Mouse (Mus musculus): ENCODE measurements at regions not wholly inside any gene's neighbourhood (a gene's known extent, or its start where the extent isn't known, plus 50 kb on each side); places are given as distances from the start of the nearest gene placed in this dataset.

DNA sequence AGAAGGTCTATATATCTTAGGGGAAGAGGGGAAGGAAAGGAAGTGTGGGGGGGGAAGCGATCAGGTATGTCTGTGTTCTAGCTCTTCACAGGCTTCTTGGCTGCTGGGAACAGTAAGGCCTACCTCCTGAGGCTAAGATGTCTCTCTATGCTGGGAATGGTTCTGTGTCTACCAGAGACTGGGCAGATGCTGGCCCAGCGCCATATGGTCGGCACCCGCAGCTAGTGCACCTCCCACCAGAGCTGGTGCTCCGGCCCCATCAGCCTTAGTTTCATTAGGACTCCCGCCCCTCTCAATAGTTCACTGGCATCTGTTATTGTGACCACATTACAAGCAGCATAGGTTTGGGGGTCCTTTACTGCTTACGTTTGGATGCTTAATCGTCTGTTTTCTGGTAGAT is 171.6 kb downstream of the Maf start:
- Histone ChIP-seq H3K4me3 (ENCODE audit: insufficient read depth, poor library complexity, severe bottlenecking) (no peak overlapping the region), H3K36me3 (ENCODE audit: control insufficient read depth, insufficient read depth) (no peaks in the 10 kb centered on the region), H3ac (ENCODE audit: control insufficient read depth, insufficient read length, low read depth) (no peak overlapping the region), H3K27me3 (ENCODE audit: control insufficient read depth, insufficient read depth, insufficient read length) (no peaks in the 10 kb centered on the region), H3K79me3 (ENCODE audit: low read depth) (no peaks in the 10 kb centered on the region), H3K79me2 (ENCODE audit: control insufficient read depth, insufficient read depth) (no peaks in the 10 kb centered on the region)
- TF ChIP-seq USF1 (IDR thresholded peaks at IDR 0.05; ENCODE audit: low read depth) (no peak), CEBPB (IDR thresholded peaks at IDR 0.05; ENCODE audit: low read depth) (no peak), MAX (IDR thresholded peaks at IDR 0.05) (no peak), CTCF (IDR thresholded peaks at IDR 0.05; ENCODE audit: control insufficient read depth, insufficient read depth, insufficient read length) (no peak), MYOG (IDR thresholded peaks at IDR 0.05; ENCODE audit: control insufficient read depth, extremely low read depth, insufficient read length) (no peak), FOSL1 (IDR thresholded peaks at IDR 0.05; ENCODE audit: insufficient read depth, low read length, poor library complexity, severe bottlenecking) (no peak), MYOD1 (IDR thresholded peaks at IDR 0.05; ENCODE audit: control insufficient read depth, insufficient read length, low read depth) (no peak)

DNA sequence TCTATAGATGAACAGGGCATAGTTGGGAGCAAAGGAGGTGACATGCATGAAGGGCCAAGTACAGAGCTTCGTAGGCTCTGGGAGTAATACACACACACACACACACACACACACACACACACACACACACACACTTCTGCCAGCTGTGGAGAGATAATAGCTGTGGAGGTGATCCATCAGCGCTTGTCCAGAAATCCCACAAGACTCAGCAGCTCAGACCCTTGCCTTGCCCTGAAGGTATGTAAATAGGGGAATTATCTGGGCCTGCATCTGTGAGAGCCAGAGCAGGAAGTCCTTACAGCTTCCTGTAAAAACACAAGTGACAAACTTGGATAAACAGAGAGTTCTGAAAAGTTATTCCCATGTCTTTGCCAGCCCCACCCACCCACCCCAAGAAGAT is 173.6 kb downstream of the Maf start:
- Histone ChIP-seq H3K27me3 (ENCODE audit: control insufficient read depth, insufficient read depth, insufficient read length) (no peaks in the 10 kb centered on the region), H3K79me3 (ENCODE audit: low read depth) (no peaks in the 10 kb centered on the region), H3ac (ENCODE audit: control insufficient read depth, insufficient read length, low read depth) (no peak overlapping the region), H3K79me2 (ENCODE audit: control insufficient read depth, insufficient read depth) (no peaks in the 10 kb centered on the region), H3K36me3 (ENCODE audit: control insufficient read depth, insufficient read depth) (no peaks in the 10 kb centered on the region), H3K4me3 (ENCODE audit: insufficient read depth, poor library complexity, severe bottlenecking) (no peak overlapping the region)
- TF ChIP-seq FOSL1 (IDR thresholded peaks at IDR 0.05; ENCODE audit: insufficient read depth, low read length, poor library complexity, severe bottlenecking): no peak
- TF ChIP-seq USF1 (IDR thresholded peaks at IDR 0.05; ENCODE audit: low read depth): no peak
- no peak for TF ChIP-seq MAX (IDR thresholded peaks at IDR 0.05)
- no peak for TF ChIP-seq MYOD1 (IDR thresholded peaks at IDR 0.05; ENCODE audit: control insufficient read depth, insufficient read length, low read depth)
- TF ChIP-seq CTCF (IDR thresholded peaks at IDR 0.05; ENCODE audit: control insufficient read depth, insufficient read depth, insufficient read length): no peak
- TF ChIP-seq CEBPB (IDR thresholded peaks at IDR 0.05; ENCODE audit: low read depth): no peak
- no peak for TF ChIP-seq MYOG (IDR thresholded peaks at IDR 0.05; ENCODE audit: control insufficient read depth, extremely low read depth, insufficient read length)

DNA sequence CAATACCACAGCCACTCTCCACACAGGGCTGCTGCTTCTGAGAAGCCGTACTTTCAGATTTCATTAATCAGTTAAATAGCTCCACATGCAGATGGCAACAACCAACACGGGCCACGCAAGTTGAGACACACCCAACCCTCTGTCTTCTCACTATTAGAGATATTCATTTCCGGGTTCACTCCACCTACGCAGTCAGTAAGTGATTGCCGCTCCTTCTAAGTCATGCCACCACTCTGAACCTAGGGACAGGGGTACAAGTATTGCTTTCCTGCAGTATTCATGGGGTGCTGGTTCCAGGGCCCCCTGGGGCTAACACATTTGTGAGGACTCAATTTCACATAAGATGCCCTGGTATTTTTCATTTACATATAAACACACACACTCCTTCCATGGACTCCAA is 176.3 kb downstream of the Maf start:
- no peak for TF ChIP-seq MYOG (IDR thresholded peaks at IDR 0.05; ENCODE audit: control insufficient read depth, extremely low read depth, insufficient read length)
- no peak for TF ChIP-seq CEBPB (IDR thresholded peaks at IDR 0.05; ENCODE audit: low read depth)
- no peak for TF ChIP-seq USF1 (IDR thresholded peaks at IDR 0.05; ENCODE audit: low read depth)
- no peak for TF ChIP-seq FOSL1 (IDR thresholded peaks at IDR 0.05; ENCODE audit: insufficient read depth, low read length, poor library complexity, severe bottlenecking)
- no peak for TF ChIP-seq MYOD1 (IDR thresholded peaks at IDR 0.05; ENCODE audit: control insufficient read depth, insufficient read length, low read depth)
- TF ChIP-seq MAX (IDR thresholded peaks at IDR 0.05): no peak
- TF ChIP-seq CTCF (IDR thresholded peaks at IDR 0.05; ENCODE audit: control insufficient read depth, insufficient read depth, insufficient read length): no peak
- no peak overlapping the region for H3ac ChIP-seq (ENCODE audit: control insufficient read depth, insufficient read length, low read depth)
- no peaks in the 10 kb centered on the region for H3K36me3 ChIP-seq (ENCODE audit: control insufficient read depth, insufficient read depth)
- no peaks in the 10 kb centered on the region for H3K79me3 ChIP-seq (ENCODE audit: low read depth)
- H3K79me2 ChIP-seq (ENCODE audit: control insufficient read depth, insufficient read depth): no peaks in the 10 kb centered on the region
- H3K27me3 ChIP-seq (ENCODE audit: control insufficient read depth, insufficient read depth, insufficient read length): no peaks in the 10 kb centered on the region
- no peak overlapping the region for H3K4me3 ChIP-seq (ENCODE audit: insufficient read depth, poor library complexity, severe bottlenecking)

DNA sequence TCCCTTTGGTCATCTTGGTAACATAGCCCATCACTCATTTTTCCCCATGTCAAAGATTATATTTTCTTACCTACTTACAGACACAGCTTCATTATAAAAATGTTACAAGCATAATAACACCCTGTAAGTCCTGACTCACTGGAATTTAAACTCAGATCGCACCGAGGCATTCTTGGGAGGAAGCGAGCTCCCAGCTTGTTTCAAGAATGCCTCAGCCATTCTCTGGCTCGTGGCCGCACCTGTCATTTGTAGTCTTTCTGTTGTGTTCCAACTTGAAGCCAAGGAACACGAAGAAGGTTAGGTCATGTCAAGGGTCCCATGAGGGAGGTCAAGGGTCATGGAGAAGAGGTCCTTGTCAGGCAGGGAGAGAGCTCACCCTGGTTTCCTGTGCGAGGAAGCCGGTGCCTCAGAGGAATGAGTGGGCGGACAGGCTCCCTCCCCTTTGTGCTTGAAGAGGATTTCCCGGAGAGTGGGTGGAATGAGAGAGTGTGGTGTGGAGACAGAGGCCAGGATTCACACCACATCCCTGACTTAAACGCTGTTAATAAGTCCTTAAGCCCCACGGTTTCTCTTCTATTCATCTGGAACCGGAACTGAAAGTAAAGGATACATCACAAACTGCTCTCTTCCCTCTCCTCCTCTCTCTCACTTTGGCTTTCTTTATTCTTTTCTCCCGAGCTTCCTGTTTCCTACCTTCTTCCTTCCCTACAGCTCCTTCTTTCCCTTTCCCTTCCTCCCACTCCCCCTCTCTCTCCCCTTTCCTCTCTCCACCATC is 177.8 kb downstream of the Maf start:
- H3K79me2 ChIP-seq (ENCODE audit: control insufficient read depth, insufficient read depth): no peaks in the 10 kb centered on the region
- no peak overlapping the region for H3ac ChIP-seq (ENCODE audit: control insufficient read depth, insufficient read length, low read depth)
- H3K27me3 ChIP-seq (ENCODE audit: control insufficient read depth, insufficient read depth, insufficient read length): no peaks in the 10 kb centered on the region
- H3K4me3 ChIP-seq (ENCODE audit: insufficient read depth, poor library complexity, severe bottlenecking): no peak overlapping the region
- H3K36me3 ChIP-seq (ENCODE audit: control insufficient read depth, insufficient read depth): no peaks in the 10 kb centered on the region
- H3K79me3 ChIP-seq (ENCODE audit: low read depth): no peaks in the 10 kb centered on the region
- TF ChIP-seq MYOD1 (IDR thresholded peaks at IDR 0.05; ENCODE audit: control insufficient read depth, insufficient read length, low read depth): no peak
- TF ChIP-seq FOSL1 (IDR thresholded peaks at IDR 0.05; ENCODE audit: insufficient read depth, low read length, poor library complexity, severe bottlenecking): no peak
- TF ChIP-seq USF1 (IDR thresholded peaks at IDR 0.05; ENCODE audit: low read depth): no peak
- TF ChIP-seq CEBPB (IDR thresholded peaks at IDR 0.05; ENCODE audit: low read depth): no peak
- TF ChIP-seq CTCF (IDR thresholded peaks at IDR 0.05; ENCODE audit: control insufficient read depth, insufficient read depth, insufficient read length): no peak
- TF ChIP-seq MYOG (IDR thresholded peaks at IDR 0.05; ENCODE audit: control insufficient read depth, extremely low read depth, insufficient read length): no peak
- TF ChIP-seq MAX (IDR thresholded peaks at IDR 0.05): no peak

DNA sequence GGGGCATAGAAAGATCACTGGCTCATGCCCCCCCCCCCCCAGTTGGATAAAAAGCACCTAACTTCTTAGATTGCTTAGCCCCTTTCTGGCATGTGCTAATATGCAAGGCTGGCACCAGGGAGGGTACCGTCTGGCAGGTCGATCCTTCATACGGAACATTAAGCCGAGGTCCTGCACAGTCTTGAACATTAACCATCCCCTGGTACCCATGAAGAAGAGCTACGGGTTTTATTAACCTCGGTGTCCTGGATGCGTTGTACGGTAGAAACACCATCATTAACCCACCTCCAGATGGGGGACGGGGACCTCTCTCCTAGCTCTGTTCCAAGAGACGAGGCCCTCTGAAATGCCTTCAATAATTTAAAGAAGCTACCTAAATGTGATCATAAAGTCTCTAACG is 178.7 kb downstream of the Maf start:
- Histone ChIP-seq H3K36me3 (ENCODE audit: control insufficient read depth, insufficient read depth) (no peaks in the 10 kb centered on the region), H3ac (ENCODE audit: control insufficient read depth, insufficient read length, low read depth) (no peak overlapping the region), H3K79me2 (ENCODE audit: control insufficient read depth, insufficient read depth) (no peaks in the 10 kb centered on the region), H3K4me3 (ENCODE audit: insufficient read depth, poor library complexity, severe bottlenecking) (no peak overlapping the region), H3K27me3 (ENCODE audit: control insufficient read depth, insufficient read depth, insufficient read length) (no peaks in the 10 kb centered on the region), H3K79me3 (ENCODE audit: low read depth) (no peaks in the 10 kb centered on the region)
- TF ChIP-seq CEBPB (IDR thresholded peaks at IDR 0.05; ENCODE audit: low read depth) (no peak), CTCF (IDR thresholded peaks at IDR 0.05; ENCODE audit: control insufficient read depth, insufficient read depth, insufficient read length) (no peak), USF1 (IDR thresholded peaks at IDR 0.05; ENCODE audit: low read depth) (no peak), FOSL1 (IDR thresholded peaks at IDR 0.05; ENCODE audit: insufficient read depth, low read length, poor library complexity, severe bottlenecking) (no peak), MAX (IDR thresholded peaks at IDR 0.05) (no peak), MYOD1 (IDR thresholded peaks at IDR 0.05; ENCODE audit: control insufficient read depth, insufficient read length, low read depth) (no peak), MYOG (IDR thresholded peaks at IDR 0.05; ENCODE audit: control insufficient read depth, extremely low read depth, insufficient read length) (no peak)
